Mouse (Mus musculus) midbrain, embryonic 10.5 days (tissue): Measurements from ENCODE around the gene L3mbtl3. TPM values are rescaled to one million over a fixed set of nuclear protein-coding genes. Genes with fewer than 3 reads are reported as not detected.

Experiments
- DNase-seq: peaks from one replicate; pipeline ENCODE4 v3.0.0-alpha.2; 2017; ENCODE audit warnings: low spot score
- H3K27ac ChIP-seq: fragments of 300-500 bp; sonication (generic); replicated peaks from 2 replicates; pipeline ENCODE4 v1.5.1; 2016; ENCODE audit warnings: mild to moderate bottlenecking
- H3K27me3 ChIP-seq: fragments of 300-500 bp; sonication (generic); 2 replicates; pipeline ENCODE4 v1.6.1; 2016; ENCODE audit warnings: low read depth, mild to moderate bottlenecking; ENCODE audit not compliant: poor library complexity, severe bottlenecking
- H3K36me3 ChIP-seq: fragments of 300-500 bp; sonication (generic); 2 replicates; pipeline ENCODE4 v1.6.1; 2016; ENCODE audit warnings: mild to moderate bottlenecking, moderate library complexity
- H3K4me1 ChIP-seq: fragments of 300-500 bp; sonication (generic); 2 replicates; pipeline ENCODE4 v1.6.1; 2016
- H3K4me3 ChIP-seq: fragments of 300-500 bp; sonication (generic); 2 replicates; pipeline ENCODE4 v1.5.1; 2016; ENCODE audit warnings: mild to moderate bottlenecking, moderate library complexity
- H3K9me3 ChIP-seq: fragments of 300-500 bp; sonication (generic); replicated peaks from 2 replicates; pipeline ENCODE4 v1.6.1; 2016; ENCODE audit warnings: mild to moderate bottlenecking
- WGBS: fragments of 180-500 bp; shearing (Covaris S2); methylation state at CpG from one replicate; pipeline ENCODE4 v1.1.7; 2016; 5-methylcytosine and 5-hydroxymethylcytosine counted together
- polyA plus RNA-seq: library from polyadenylated mRNA; unstranded; fragments of >200 nt; fragmentation: Nextera tagmentation; extraction: Ambion mirVana; gene quantifications from 2 replicates; pipeline ENCODE4 v1.2.1, GENCODE M21; 2016

Gene L3mbtl3
- polyA plus RNA-seq, 1 experiment from 2014 or later, result 17.8 TPM

- Histone ChIP-seq H3K4me1 (no peaks in the 10 kb centered on the region), H3K36me3 (no peaks in the 10 kb centered on the region), H3K27ac (no peak overlapping the region), H3K4me3 (no peak overlapping the region), H3K9me3 (no peaks in the 10 kb centered on the region), H3K27me3 (no peaks in the 10 kb centered on the region)
- WGBS, result 91% methylated on average over 3 of the region's 3 CpGs
- no peak for DNase-seq
Observed at GRCm38 (mm10) chr10:26263744-26264459, 111.9 kb downstream of the L3mbtl3 start.

GRCm38 (mm10) chr10:26259908-26260307 is 115.9 kb downstream of the L3mbtl3 start:
- no peaks in the 10 kb centered on the region for H3K27me3 ChIP-seq
- WGBS, result 82% methylated on average over 4 of the region's 4 CpGs
- no peak overlapping the region for H3K27ac ChIP-seq
- no peaks in the 10 kb centered on the region for H3K4me1 ChIP-seq
- DNase-seq, result no peak
- H3K9me3 ChIP-seq, result no peaks in the 10 kb centered on the region
- no peak overlapping the region for H3K4me3 ChIP-seq
- no peaks in the 10 kb centered on the region for H3K36me3 ChIP-seq

GRCm38 (mm10) chr10:26249426-26250165 is 126.2 kb downstream of the L3mbtl3 start:
- DNase-seq, result no peak
- no peak overlapping the region for H3K27ac ChIP-seq
- 90% methylated on average over 7 of the region's 7 CpGs for WGBS
- H3K4me1 ChIP-seq, result no peaks in the 10 kb centered on the region
- H3K9me3 ChIP-seq, result no peaks in the 10 kb centered on the region
- no peaks in the 10 kb centered on the region for H3K27me3 ChIP-seq
- no peak overlapping the region for H3K4me3 ChIP-seq
- H3K36me3 ChIP-seq, result no peaks in the 10 kb centered on the region

- no peak overlapping the region for H3K27ac ChIP-seq
- DNase-seq, result no peak
- no peaks in the 10 kb centered on the region for H3K27me3 ChIP-seq
- WGBS, result 90% methylated on average over 6 of the region's 6 CpGs
- no peaks in the 10 kb centered on the region for H3K36me3 ChIP-seq
- H3K9me3 ChIP-seq, result no peaks in the 10 kb centered on the region
- no peak overlapping the region for H3K4me3 ChIP-seq
- H3K4me1 ChIP-seq, result no peaks in the 10 kb centered on the region
Observed at GRCm38 (mm10) chr10:26244466-26244865, 131.3 kb downstream of the L3mbtl3 start.

GRCm38 (mm10) chr10:26243203-26243602 is 132.6 kb downstream of the L3mbtl3 start:
- no peaks in the 10 kb centered on the region for H3K4me1 ChIP-seq
- no peak overlapping the region for H3K27ac ChIP-seq
- H3K36me3 ChIP-seq, result no peaks in the 10 kb centered on the region
- 92% methylated on average over 3 of the region's 3 CpGs for WGBS
- H3K9me3 ChIP-seq, result no peaks in the 10 kb centered on the region
- H3K4me3 ChIP-seq, result no peak overlapping the region
- DNase-seq, result no peak
- H3K27me3 ChIP-seq, result no peaks in the 10 kb centered on the region

- H3K27me3 ChIP-seq, result no peaks in the 10 kb centered on the region
- H3K36me3 ChIP-seq, result no peaks in the 10 kb centered on the region
- H3K9me3 ChIP-seq, result no peaks in the 10 kb centered on the region
- H3K4me1 ChIP-seq, result no peaks in the 10 kb centered on the region
- H3K4me3 ChIP-seq, result no peak overlapping the region
- DNase-seq, result no peak
- WGBS, result 74% methylated on average over 1 of the region's 1 CpGs
- H3K27ac ChIP-seq, result no peak overlapping the region
Observed at GRCm38 (mm10) chr10:26239090-26239489, 136.7 kb downstream of the L3mbtl3 start.

- 58% methylated on average over 4 of the region's 4 CpGs for WGBS
- Histone ChIP-seq H3K27me3 (no peaks in the 10 kb centered on the region), H3K9me3 (no peaks in the 10 kb centered on the region), H3K4me3 (no peak overlapping the region), H3K36me3 (no peaks in the 10 kb centered on the region), H3K27ac (no peak overlapping the region), H3K4me1 (no peaks in the 10 kb centered on the region)
- no peak for DNase-seq
Observed at GRCm38 (mm10) chr10:26238559-26238958, 137.2 kb downstream of the L3mbtl3 start.

GRCm38 (mm10) chr10:26232071-26232653 is 143.6 kb downstream of the L3mbtl3 start:
- no peaks in the 10 kb centered on the region for H3K9me3 ChIP-seq
- H3K4me1 ChIP-seq, result no peaks in the 10 kb centered on the region
- DNase-seq, result no peak
- 88% methylated on average over 3 of the region's 3 CpGs for WGBS
- H3K36me3 ChIP-seq, result no peaks in the 10 kb centered on the region
- H3K27ac ChIP-seq, result no peak overlapping the region
- H3K4me3 ChIP-seq, result no peak overlapping the region
- H3K27me3 ChIP-seq, result no peaks in the 10 kb centered on the region

- Histone ChIP-seq H3K4me1 (no peaks in the 10 kb centered on the region), H3K27me3 (no peaks in the 10 kb centered on the region), H3K36me3 (no peaks in the 10 kb centered on the region), H3K4me3 (no peak within 1 kb of the TSS), H3K9me3 (no peaks in the 10 kb centered on the region), H3K27ac (no peak within 1 kb of the TSS)
- no peak for DNase-seq
- 83% methylated on average over 4 of the region's 4 CpGs for WGBS
Observed at GRCm38 (mm10) chr10:26229488-26229887, 146.3 kb downstream of the L3mbtl3 start, which contains the start of gene Samd3. Samd3 (plus strand) TSS chr10:26229707.

- H3K4me3 ChIP-seq, result no peak overlapping the region
- no peaks in the 10 kb centered on the region for H3K4me1 ChIP-seq
- no peak overlapping the region for H3K27ac ChIP-seq
- H3K36me3 ChIP-seq, result no peaks in the 10 kb centered on the region
- DNase-seq, result no peak
- H3K9me3 ChIP-seq, result no peaks in the 10 kb centered on the region
- H3K27me3 ChIP-seq, result no peaks in the 10 kb centered on the region
Observed at GRCm38 (mm10) chr10:26228187-26228586, 147.6 kb downstream of the L3mbtl3 start.

- Histone ChIP-seq H3K4me1 (no peaks in the 10 kb centered on the region), H3K27me3 (no peaks in the 10 kb centered on the region), H3K4me3 (no peak overlapping the region), H3K36me3 (no peaks in the 10 kb centered on the region), H3K9me3 (no peaks in the 10 kb centered on the region), H3K27ac (no peak overlapping the region)
- no peak for DNase-seq
- 62% methylated on average over 2 of the region's 2 CpGs for WGBS
Observed at GRCm38 (mm10) chr10:26226734-26227133, 149.0 kb downstream of the L3mbtl3 start.

- no peak for DNase-seq
- Histone ChIP-seq H3K9me3 (no peaks in the 10 kb centered on the region), H3K4me3 (no peak overlapping the region), H3K36me3 (no peaks in the 10 kb centered on the region), H3K27ac (no peak overlapping the region), H3K4me1 (no peaks in the 10 kb centered on the region), H3K27me3 (no peaks in the 10 kb centered on the region)
- WGBS, result 90% methylated on average over 5 of the region's 5 CpGs
Observed at GRCm38 (mm10) chr10:26226241-26226640, 149.5 kb downstream of the L3mbtl3 start.
